Mouse (Mus musculus) urinary bladder, adult 18-20 months (tissue): ENCODE results near the gene Map1lc3b.
"Not testable (repeated sequence)": the region's sequence is repeated elsewhere in the genome, so short reads cannot be mapped to it uniquely, and the experiment has no call there.

Experiments used
- DNase-seq, 2 experiments: peaks; one replicate each; pipeline ENCODE4 v3.0.0; 2022; ENCODE audit warnings: low spot score in 2 of 2, mixed read lengths in 2 of 2

Map1lc3b gene

DNA sequence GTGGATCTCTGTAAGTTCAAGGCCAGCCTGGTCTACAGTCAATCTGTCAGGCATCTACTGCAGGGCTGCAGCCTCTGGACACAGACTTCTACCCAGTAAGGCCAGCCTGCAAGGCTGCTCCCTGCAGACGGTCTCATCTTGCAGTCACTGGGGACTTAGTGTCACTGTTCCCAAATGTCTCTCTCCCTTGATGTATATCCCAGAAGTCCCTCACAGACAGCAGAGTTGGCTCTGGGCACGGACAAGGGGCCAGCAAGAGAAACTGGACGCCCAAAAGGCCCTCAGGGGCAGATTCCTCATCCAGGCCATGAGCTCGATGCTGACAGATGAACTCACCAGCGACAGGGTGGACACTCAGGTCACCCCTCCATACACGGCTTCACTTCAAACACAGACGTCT, 18.0 kb upstream of the Map1lc3b start:
- no peak for DNase-seq

DNA sequence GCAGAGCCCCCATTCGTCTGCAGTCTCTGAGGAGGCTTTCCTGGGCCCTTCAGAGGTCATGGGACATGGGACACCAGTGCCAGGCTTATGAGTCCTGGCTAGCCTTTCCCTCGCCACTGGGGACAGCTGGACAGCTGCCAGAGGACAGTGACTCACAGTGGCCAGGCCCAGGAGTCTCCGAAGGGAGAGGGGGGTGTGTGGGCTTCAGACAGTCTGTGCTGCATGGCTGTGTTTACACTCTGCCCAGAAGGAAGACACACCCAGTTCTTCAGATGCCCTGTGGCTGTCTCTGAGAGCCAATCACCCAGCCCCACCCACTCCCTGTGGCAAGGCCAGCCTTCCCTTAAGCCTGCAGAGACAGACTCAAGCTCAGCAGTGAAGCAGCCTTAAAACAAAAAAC, 16.9 kb upstream of the Map1lc3b start:
- peak; percentile 63 to 73 for DNase-seq

DNA sequence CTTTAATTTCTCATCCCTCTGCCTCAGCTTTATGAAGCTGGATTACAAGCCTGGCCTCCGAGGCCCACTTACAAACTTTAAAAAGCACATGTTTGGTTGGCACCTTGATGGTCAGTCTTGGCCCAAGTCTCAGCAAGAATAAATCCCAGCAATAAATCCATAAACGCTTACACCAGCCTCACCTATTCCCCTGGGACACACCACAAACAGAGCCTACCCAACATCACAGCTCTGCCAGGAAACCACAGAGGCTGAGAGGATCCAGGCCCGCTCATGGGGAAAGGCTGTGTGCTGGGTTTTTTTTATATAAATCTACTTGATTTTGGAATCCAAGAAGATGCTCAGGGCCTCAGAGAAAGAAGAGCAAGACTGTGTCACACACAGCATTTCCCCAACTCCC, 14.5 kb upstream of the Map1lc3b start:
- DNase-seq, result no peak

DNA sequence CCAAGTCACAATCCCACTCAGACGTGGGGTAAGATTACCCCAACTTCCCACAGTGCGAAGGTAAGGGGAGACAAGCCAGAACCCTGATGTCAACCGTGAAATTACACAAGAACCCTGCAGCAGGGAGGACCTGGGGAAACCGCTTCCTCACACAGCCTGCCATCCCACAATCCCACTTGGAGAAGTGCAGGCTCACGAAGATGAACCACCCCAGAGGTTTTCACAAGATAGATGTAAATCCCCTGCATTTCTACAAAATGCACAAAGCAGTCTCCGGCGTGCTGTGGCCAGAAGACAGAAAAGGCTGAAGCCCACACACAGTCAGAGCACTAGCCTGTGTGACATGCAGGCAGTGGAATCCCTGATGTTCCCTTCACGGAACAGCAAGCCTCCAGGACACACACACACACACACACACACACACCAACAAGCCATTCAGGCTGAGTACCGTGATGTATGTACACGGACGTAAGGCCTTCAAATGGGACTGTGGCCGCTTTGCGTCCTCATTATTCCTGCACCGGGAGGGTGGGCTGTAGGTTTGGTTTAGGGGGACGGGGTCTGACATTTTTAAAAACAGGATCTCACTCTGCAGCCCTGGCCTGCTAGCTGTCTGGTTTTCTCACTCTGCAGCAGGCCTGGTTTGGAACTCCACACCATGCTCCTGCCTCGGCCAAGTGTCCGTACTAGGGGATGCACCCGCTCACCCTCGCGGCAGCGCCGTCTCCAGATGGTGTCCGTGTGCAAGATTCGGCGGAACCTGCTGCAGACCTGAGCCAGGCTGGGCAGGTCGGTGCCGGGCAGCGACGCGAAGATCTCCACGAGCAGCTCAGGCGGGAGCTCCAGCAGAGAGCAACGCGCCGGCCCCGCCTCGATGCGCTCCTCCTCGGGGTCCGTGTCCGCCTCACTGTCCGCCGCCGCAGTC, 12.1 kb upstream of the Map1lc3b start:
- no peak for DNase-seq

DNA sequence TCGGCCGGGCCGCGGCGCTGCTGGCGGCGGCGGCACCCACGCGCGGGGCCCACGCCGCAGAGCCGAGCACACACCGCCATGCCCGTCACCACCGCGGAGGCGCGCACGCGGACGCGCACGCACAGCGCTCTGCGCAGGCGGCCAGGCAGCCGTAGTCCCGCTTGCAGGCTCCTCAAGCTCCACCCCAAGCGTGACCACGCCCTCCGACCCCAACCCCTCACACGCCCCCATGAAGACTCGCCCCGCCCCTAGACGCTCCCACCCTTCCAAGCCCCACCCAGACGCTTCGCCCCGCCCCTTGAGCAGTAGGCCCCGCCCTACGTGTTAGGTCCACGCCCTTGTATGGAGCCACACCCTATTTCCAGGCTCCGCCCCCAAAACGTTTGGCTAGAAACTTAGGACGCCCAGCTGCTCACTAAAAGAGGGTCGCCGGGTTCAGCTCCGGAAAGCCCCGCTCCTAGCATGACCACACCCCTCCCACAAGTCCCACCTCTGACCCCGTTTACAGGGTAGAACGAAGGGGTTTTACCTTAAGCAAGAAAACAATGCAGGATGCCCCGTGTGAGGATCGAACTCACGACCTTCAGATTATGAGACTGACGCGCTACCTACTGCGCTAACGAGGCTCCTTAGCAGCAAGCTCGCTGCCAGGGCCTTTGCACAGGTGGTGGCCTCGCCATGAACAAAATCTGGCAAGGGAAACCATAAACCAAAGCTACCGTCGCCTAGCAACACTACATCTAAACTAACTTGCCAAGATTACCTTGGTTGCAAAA, 11.3 kb upstream of the Map1lc3b start, which contains the start of gene Fbxo31:
Gene Fbxo31, minus strand, starts transcription at position 131 of the 776 bp plus-strand sequence.
- DNase-seq, result peak; percentile 78 to 82

DNA sequence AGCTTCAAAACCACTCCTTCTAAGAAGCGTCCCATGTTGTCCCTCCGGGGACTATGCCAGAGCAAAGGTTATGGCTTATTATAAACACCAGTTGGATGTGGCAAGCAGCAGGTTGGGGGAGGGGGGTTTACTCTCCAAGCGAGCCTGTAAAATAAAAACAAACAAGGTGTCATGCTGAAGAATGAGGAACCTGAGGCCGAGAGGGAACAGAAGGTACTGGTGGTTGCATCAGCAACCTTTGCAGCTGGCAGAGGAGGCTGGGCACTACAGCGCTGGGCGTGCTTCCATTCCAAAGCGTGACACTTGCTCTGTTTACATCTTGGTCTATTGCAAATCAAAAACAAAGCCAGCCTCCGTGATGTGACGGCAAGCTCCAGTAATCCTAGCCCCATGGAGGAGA, 9.7 kb upstream of the Map1lc3b start:
- DNase-seq, result no peak

DNA sequence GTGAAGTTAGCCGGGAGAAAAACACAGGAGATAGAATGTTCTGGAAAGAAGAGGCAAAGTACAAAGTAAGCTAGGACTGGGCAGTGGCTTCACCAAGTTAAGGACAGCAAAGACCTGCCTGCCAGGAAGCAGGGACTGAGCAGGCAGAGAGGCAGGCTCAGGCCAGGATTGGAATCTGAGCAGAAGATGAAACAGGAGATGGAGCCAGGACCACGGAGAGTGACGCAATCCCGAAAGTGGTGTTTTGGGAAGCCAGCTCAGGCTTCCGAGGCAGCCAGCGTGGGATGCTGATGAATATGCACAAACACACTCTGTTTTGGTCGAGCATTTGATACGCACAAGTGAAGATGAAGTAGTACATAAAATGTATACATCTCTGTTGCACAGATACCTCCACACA, 6.5 kb upstream of the Map1lc3b start:
- DNase-seq, result no peak

DNA sequence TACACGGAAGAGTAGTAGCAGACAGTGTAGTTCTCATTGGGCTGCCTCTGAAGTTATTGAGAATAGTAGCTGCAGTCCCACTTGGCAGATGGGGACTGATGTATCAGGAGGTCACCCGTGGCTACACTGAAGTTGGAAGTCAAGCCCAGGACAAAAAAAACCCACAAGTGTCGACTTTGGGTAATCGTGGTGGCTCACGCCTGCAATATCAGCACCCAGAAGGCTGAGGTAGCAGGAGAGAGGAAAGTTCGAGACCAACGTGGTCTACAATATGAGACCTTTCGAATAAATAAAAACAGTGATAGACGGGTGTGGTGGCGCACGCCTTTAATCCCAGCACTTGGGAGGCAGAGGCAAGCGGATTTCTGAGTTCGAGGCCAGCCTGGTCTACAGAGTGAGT, 5.4 kb upstream of the Map1lc3b start:
- no peak for DNase-seq

DNA sequence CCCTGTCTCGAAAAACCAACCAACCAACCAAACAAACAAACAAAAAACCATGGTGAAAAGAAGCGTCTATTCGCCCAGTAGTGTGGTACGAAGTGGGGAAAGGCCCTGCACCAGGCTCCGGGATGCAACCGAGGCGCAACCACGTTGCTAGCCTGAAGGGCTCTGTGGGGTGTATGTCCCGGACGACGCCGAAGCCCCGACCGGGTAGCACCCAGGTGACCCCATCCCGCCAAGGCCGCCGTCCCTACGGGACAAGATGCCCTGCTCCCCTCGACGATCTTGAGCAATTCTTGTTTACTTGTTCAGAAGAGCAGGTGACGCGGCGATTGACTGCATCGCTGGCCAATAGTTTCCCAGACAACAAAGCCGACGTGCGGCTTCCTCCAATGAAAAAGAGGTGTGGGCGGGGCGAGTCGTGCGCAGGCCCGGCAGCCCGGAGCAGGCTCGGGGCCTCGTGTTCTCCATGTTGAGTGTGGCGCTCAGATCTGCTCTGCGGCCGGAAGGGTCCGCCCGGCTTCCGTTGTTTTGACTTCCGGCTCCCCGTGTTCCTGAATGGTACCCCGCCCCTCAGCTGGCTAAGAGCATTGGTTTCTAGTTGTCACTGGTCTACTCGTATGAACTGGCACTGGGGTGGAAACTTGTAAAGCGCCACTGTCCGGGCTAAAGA, 4.9 kb upstream of the Map1lc3b start:
- DNase-seq, result peak; percentile 97 to 99

DNA sequence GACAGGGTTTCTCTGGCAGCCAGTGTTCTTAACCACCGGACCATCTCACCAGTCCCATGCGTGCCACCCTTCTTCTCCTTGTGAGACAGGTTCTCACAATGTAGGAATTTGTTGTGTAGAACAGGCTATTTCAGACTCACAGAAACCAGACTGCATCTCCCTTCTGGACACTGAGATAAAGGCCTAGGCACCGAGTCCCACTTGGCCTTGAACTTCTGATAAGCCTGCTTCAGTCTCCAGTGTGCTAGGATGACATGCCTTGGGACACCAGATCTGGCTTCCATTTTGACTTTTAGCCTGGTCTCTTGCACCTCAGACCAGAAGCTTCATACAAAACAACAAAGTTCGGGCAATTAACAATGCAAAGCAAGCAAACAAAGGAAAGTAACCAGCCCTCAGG, 1.4 kb upstream of the Map1lc3b start:
- DNase-seq, result no peak

DNA sequence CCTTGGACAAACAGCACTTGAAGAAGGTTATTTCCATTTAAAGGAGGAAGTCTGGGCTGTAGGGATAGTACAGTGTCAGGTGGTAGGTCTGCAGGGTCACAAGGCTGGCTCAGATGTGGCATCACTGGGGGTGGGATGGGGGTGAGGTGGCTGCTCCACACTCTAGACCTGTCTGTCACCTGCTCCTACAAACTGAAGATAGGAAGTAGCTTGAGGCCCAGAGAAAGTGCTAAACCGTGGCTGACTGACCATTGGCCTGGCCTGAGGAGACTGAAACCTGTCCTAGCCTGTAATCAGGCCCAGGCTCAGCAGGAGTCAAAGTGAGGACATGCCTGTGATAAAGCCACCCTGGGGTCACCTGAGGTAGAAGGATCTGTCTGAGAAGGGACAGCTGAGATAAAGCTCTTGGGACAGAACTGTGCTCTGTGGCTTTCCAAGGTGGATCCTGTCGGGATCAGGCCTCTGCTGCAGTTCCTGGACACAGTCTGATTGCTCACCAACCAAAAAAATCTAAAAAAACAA, 895 bp upstream of the Map1lc3b start:
- DNase-seq, result no peak

DNA sequence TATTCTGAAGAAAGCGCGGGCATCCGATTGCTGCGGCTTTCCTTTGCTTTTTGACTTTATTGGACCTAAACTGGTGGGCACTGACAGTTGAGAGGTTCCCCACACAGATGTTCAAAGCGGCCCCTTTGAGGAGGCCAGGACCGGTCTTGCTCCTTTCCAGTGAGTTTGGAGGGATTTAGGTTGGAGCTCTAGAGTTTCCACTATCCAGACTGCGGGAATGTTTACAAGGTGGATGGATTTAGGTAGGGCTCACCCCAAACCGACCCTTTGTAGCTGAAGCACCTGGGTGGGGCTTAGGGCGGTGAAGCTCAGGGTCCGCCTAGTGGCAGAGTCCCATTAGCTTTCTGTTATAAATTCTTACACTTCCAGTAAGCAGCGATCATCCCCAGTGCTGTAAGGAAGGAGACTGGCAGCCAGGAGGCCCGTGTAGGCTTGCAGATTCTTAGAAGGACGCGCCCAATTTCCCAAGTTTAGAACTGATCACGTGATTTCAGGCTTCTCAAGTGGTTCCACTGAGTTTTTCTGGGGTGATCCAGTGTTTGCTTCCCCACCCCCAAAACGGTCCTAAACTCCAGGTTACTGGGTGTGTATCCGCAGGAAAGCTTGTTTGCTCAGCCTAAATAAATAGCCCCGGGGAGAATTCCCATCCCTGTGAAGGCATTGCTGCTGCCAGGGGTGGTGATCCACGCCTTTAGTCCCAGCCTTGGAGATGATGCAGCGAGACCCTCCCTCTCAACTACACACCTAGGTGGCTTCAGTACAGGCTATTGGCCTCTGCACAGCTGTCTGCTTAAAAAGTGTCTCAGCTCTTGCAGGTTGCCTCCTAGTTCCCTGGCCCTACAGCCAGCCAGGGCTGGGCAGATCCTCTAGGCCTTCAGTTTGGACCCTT, 1.3 kb downstream of the Map1lc3b start:
- DNase-seq, result no peak

DNA sequence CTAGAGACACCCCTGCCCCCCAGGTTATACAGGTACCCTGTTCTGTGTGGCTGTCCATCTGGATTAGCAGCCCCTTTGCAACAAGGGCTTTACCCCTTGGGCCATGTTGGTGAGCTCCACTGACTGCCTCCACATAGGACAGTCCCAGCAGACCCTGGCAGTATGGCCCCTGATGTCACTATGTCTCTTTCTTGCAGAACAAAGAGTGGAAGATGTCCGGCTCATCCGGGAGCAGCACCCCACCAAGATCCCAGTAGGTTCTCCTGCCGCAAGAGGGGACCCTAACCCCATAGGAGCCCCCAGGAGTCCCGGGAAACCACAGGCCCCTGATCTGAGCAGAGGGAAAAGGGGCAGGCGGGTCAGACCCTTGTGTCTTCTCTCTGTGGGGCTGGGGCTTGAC, 3.1 kb downstream of the Map1lc3b start:
- no peak for DNase-seq

DNA sequence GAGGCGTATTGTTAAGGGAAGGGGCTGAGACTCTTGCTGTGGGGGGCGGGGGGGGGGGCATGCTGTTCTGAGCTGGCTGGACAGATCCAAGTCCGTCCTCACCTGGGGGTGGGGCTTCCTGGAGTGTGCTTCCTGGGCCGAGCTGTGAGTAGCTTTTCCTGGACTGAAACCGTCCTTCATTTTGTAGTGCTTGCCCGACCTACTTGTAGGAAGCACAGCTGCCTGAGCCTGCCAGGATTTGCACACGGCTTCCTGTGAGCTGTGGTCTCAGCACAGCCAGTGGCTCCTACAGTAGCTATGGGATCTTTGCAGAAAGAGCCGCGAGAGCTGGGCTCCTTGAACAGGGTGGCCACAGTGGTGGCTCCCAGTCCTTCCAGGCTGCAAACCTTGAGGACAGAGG, 3.8 kb downstream of the Map1lc3b start:
- DNase-seq, result no peak

DNA sequence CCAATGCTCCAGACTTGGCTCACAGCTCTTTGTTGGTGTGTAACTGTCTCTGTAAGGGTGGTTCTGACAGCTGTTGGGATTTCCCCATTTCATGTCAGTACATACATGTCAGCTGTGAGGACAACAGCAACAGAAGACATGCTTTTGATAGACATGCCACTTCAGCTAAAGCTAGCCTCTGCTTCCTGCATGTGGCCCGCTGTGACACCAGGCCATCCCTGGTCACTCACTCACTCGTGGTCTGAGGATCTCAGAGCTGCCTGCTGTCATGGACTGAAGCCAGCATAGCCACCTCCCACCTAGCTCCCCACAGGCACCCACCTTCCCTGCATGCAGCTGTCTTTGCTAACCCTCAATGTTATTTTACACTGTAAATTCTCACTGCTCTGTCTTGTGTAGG, 7.3 kb downstream of the Map1lc3b start:
- DNase-seq, result not testable (repeated sequence)

DNA sequence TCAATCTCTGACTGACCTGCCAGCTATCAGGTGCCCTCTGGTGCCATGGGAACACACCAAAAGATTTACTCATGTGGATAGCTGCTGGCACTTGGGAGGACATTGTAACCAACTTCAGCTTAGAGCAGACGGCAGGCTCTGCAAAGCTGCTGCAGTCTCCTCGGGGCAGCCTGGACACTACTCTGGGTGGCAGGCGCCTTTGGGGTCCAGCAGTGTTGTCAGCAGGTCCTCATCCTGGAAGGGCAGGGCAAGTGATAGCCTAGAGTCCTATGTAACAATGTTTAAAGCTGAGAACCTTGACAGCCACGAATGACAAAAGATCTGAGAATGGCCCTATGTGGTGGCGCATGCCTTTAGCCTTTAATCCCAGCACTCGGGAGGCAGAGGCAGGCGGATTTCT, 8.0 kb downstream of the Map1lc3b start:
- DNase-seq, result no peak

DNA sequence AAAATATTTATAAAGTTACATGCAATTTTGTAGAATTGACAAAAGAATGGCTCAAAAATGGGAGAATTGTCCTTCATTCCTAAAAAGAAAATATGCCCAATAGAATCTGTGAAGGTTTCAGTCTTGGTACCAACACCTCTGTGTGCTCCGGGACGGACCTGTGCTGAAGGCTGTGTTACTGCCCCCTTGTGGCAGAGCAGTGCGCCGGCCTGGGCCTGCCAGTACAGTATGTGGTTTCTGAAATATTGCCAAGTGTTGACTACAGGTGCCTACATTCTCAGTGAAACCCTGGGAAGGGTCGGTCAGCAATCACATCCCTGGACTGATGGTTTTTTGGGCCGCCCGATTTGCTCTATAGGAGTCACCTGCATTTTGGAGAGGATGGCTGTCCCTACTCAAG, 8.7 kb downstream of the Map1lc3b start:
- peak in 1 of 2 experiments; percentile 60 for DNase-seq

DNA sequence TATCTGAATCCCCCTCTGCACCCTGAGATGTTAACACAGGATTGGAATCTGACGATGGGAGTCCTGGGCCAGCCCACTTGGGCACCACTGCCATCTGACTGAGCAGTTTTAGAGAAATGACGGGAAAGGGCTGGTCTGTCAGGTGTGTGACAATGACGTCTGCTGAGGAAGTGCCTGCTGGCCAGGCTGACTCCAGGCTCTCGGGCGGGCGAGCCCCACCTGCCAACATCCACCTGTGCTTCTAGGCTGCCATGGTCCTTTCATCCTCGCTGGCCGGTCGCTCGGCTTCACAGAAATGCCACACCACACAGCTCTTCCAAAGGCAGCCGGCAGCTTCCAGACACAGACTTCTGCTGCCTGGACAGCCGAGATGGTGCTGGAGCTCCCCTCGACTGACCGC, 9.7 kb downstream of the Map1lc3b start:
- no peak for DNase-seq

DNA sequence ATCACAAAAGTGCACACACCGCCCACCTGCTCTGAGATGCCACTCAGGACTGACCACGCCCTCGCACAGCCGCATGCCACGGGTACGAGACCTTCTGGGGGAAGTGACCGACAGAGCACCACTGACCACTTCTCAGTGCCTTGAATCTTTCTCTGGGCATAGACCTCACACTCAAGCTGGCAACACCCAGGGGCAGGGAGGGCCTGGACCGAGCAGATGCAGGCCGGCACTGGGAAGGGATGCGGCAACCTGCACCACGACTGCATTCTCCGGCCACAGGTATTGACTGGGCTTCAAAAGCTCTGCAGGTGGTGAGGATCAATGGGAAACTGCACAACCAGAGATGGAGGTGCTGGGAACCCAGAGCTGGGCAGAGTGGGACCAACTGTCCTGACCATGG, 12.2 kb downstream of the Map1lc3b start:
- DNase-seq, result no peak

DNA sequence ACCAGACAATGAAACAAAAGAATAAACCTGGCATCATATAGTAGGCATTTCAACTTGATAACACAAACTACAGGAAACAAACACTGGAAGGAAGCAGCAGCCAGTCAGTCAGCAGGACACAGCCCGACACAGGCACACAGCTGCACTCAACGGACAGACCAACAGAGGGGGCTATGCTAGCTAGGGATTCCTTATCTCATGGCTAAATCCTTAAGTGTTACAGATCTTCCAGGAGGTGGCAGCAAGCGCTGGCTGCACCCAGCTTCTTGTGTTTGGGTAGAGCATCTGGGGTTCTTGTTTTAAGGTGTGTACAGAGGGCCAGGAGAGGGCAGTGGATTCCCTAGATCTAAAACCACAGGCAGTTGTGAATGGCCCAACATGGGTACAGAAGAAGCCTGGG, 12.7 kb downstream of the Map1lc3b start:
- DNase-seq, result peak in 1 of 2 experiments; percentile 52

DNA sequence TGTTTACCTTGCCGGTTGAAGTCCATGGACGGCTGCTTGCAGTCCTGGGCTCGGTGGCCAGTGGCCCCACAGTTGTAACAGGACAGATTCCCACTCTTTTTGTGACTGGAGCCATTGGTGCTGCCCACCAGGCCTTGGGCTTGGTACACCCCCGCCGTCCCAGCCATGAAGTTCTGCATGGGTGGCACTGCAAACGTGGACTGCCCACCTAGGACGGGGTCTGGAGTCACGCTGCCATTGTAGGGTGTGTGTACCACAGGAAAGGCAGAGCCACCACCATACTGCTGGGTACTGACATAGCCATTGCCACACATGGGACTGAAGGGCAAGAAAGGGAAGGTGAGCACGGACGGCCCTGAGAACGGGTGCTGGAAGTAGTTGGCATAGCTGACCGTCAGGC, 13.6 kb downstream of the Map1lc3b start:
- no peak for DNase-seq
